Mouse (Mus musculus): Measurements from ENCODE around the gene Amz1. TPM values are rescaled to one million over a fixed set of nuclear protein-coding genes. Genes with fewer than 3 reads are reported as not detected.

Amz1 gene
- polyA plus RNA-seq, 1 experiment, result 0.14 TPM

DNA sequence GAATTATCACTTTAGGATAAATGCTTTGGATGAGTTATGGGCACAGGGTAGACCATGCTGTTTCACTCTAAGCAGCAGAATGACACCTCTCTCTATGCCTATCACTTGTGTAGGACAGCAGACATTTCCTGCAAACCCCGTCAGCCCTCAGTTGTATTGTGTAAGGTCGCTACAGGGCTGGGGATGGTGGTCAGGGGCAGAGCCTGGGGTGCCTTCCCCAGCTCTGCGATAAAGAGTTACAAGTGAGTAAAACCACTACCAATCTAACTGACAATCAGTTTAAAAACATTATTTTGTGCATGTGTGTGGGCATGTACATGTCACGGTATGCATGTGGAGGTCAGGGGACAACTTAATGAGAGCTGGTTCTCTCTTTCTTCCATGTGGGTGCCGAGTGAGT, 57.2 kb downstream of the Amz1 start:
- Histone ChIP-seq H3K36me3 (ENCODE audit: control insufficient read depth, insufficient read depth, low read length) (no peaks in the 10 kb centered on the region; the same call in 1 of the 2 replicates), H3K4me1 (ENCODE audit: control insufficient read depth, insufficient read depth, low read length) (peaks cover 2% of the 10 kb centered on the region; the same call in 1 of the 2 replicates), H3K4me3 (ENCODE audit: control insufficient read depth, low read depth, low read length) (no peak overlapping the region), H3K27ac (ENCODE audit: control insufficient read depth, insufficient read depth, low read depth, low read length) (no peak overlapping the region), H3K27me3 (ENCODE audit: control insufficient read depth, insufficient read depth, low read length) (no peaks in the 10 kb centered on the region)
- TF ChIP-seq CTCF (IDR thresholded peaks at IDR 0.05; ENCODE audit: control insufficient read depth, insufficient read depth, insufficient replicate concordance, low read depth, low read length), result no peak
- TF ChIP-seq POLR2A (IDR thresholded peaks at IDR 0.05; ENCODE audit: control insufficient read depth, low read depth, low read length), result no peak

DNA sequence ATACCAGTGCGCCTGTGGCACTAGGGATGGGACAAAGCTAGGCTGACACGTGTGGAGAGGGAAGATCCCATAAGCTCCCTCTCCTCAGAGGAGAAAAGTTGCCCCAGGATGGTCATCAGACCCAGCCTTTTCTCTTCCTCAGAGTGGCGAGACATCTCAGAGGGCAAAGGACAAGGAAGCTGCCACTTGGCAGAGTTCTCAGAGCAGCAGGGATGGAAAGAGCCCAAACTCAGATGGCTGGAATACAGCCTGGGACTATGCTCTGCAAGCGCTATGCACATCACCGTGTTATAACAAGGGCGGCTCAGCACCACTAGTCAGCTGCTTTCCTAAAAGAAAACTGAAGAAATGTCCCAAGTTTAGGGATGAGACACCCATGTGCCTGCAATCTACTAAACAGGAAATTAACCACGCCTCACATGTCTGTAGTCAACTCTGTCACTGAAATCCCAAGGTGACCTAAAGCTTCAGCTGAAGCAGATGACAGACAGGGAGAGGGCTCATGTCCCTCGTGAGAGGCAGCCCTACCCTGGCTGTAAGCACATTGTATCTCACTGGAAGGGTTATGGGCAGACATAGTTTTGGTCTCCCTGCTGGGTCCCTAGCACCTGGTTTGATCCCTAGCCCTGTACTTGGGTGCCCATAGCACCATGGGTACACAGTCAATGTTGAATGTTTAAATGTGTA, 58.1 kb downstream of the Amz1 start:
- TF ChIP-seq CTCF (IDR thresholded peaks at IDR 0.05; ENCODE audit: control insufficient read depth, insufficient read depth, insufficient replicate concordance, low read depth, low read length) (no peak), POLR2A (IDR thresholded peaks at IDR 0.05; ENCODE audit: control insufficient read depth, low read depth, low read length) (no peak)
- no peak overlapping the region for H3K27ac ChIP-seq (ENCODE audit: control insufficient read depth, insufficient read depth, low read depth, low read length)
- H3K36me3 ChIP-seq (ENCODE audit: control insufficient read depth, insufficient read depth, low read length), result no peaks in the 10 kb centered on the region; the same call in 1 of the 2 replicates
- H3K27me3 ChIP-seq (ENCODE audit: control insufficient read depth, insufficient read depth, low read length), result no peaks in the 10 kb centered on the region
- H3K4me1 ChIP-seq (ENCODE audit: control insufficient read depth, insufficient read depth, low read length), result peaks cover 5% of the 10 kb centered on the region; the same call in 1 of the 2 replicates
- no peak overlapping the region for H3K4me3 ChIP-seq (ENCODE audit: control insufficient read depth, low read depth, low read length)

DNA sequence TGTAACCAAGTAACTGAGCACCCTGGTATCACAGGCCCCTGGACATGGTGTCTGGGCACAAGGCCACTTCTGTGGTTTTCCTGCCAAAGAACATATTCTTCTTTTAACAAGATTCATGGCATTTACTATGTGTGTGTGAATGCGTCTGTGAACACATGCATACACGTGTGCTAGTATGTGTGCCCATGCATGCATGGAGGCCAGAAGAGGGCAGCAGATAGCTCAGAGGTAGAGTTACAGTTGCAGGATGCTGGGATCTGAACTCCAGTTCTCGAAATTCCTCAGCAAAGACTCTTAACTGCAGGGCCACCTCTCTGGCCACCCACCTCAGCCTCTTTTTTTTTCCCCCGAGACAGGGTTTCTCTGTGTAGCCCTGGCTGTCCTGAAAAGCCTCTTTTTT, 59.6 kb downstream of the Amz1 start:
- Histone ChIP-seq H3K4me1 (ENCODE audit: control insufficient read depth, insufficient read depth, low read length) (peaks cover 5% of the 10 kb centered on the region; the same call in 1 of the 2 replicates), H3K27ac (ENCODE audit: control insufficient read depth, insufficient read depth, low read depth, low read length) (no peak overlapping the region), H3K36me3 (ENCODE audit: control insufficient read depth, insufficient read depth, low read length) (no peaks in the 10 kb centered on the region; the same call in 1 of the 2 replicates), H3K27me3 (ENCODE audit: control insufficient read depth, insufficient read depth, low read length) (no peaks in the 10 kb centered on the region), H3K4me3 (ENCODE audit: control insufficient read depth, low read depth, low read length) (no peak overlapping the region)
- TF ChIP-seq POLR2A (IDR thresholded peaks at IDR 0.05; ENCODE audit: control insufficient read depth, low read depth, low read length) (no peak), CTCF (IDR thresholded peaks at IDR 0.05; ENCODE audit: control insufficient read depth, insufficient read depth, insufficient replicate concordance, low read depth, low read length) (no peak)

DNA sequence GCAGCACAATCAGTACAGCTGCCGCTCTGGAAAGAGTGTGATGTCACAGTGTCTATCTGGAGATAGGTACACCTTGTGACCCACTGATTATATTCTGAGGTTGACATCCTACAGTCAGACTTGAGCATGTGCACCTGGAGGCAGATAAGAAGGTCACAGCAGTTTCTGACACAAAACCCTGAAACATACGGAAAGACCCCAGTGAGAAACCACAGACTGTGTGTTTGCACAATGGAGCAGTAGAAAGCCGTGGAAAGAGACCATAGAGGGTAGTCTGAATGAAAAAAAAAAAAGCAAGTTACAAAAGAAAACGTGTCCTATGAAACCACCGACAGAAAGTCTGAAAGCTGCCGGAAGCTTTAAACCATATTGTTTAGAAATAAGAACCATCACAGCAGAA, 60.4 kb downstream of the Amz1 start:
- H3K27me3 ChIP-seq (ENCODE audit: control insufficient read depth, insufficient read depth, low read length), result no peaks in the 10 kb centered on the region
- no peaks in the 10 kb centered on the region; the same call in 1 of the 2 replicates for H3K36me3 ChIP-seq (ENCODE audit: control insufficient read depth, insufficient read depth, low read length)
- no peak overlapping the region for H3K4me3 ChIP-seq (ENCODE audit: control insufficient read depth, low read depth, low read length)
- peaks cover 5% of the 10 kb centered on the region; the same call in 1 of the 2 replicates for H3K4me1 ChIP-seq (ENCODE audit: control insufficient read depth, insufficient read depth, low read length)
- TF ChIP-seq CTCF (IDR thresholded peaks at IDR 0.05; ENCODE audit: control insufficient read depth, insufficient read depth, insufficient replicate concordance, low read depth, low read length) (no peak), POLR2A (IDR thresholded peaks at IDR 0.05; ENCODE audit: control insufficient read depth, low read depth, low read length) (no peak)
- H3K27ac ChIP-seq (ENCODE audit: control insufficient read depth, insufficient read depth, low read depth, low read length), result no peak overlapping the region

DNA sequence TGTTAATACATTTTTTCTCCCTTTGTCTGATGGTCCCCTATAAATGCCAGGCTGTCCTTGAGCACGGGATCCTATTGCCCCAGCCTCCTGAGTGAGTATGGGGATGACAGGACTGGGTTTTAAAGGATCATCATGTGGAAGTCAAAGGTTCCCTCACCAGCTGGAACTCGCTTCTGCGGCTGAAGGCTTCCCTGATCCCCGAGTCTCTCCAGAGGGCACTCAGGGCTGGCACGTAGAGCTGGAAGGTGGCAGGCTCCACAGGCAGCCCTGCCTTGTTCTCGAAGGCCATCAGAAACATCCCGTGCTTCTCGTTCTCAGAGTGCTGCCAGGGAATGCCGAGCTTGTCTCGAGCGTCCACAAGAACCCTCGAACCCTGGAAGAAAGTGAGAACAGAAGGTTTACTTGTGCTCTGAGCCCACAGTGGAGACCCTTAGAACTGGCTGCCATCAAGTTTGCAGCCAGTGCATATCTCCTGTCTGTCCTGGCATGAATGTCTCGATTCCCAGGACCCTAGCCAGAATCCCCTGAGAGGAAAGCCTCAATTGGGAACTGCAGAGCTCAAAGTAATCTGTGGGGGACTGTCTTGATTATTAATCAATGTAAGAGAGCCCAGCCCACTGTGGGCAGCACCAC, 61.4 kb downstream of the Amz1 start:
- TF ChIP-seq CTCF (IDR thresholded peaks at IDR 0.05; ENCODE audit: control insufficient read depth, insufficient read depth, insufficient replicate concordance, low read depth, low read length) (no peak), POLR2A (IDR thresholded peaks at IDR 0.05; ENCODE audit: control insufficient read depth, low read depth, low read length) (no peak)
- Histone ChIP-seq H3K27ac (ENCODE audit: control insufficient read depth, insufficient read depth, low read depth, low read length) (no peak overlapping the region), H3K27me3 (ENCODE audit: control insufficient read depth, insufficient read depth, low read length) (no peaks in the 10 kb centered on the region), H3K36me3 (ENCODE audit: control insufficient read depth, insufficient read depth, low read length) (no peaks in the 10 kb centered on the region; the same call in 1 of the 2 replicates), H3K4me3 (ENCODE audit: control insufficient read depth, low read depth, low read length) (no peak overlapping the region), H3K4me1 (ENCODE audit: control insufficient read depth, insufficient read depth, low read length) (peaks cover 5% of the 10 kb centered on the region; the same call in 1 of the 2 replicates)

DNA sequence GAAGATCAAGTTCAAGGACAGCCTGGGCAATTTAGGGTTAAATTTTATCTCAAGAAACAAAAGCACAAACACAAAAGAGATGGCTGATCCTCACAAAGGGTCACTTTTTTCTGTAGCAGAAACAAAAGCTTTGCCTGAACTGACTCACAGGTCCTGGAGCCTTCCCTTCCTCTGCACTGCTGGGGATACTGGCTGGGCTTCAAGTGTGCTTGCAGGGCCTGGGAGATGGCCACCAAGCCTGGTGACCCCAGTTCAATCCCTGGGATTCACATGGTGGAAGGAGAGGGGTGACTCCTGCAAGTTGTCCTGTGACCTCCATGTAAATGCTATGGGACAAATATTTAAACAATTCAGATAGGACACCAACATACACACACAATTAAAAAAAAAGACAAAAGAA, 65.6 kb downstream of the Amz1 start:
- Histone ChIP-seq H3K27me3 (ENCODE audit: control insufficient read depth, insufficient read depth, low read length) (no peaks in the 10 kb centered on the region), H3K36me3 (ENCODE audit: control insufficient read depth, insufficient read depth, low read length) (no peaks in the 10 kb centered on the region), H3K27ac (ENCODE audit: control insufficient read depth, insufficient read depth, low read depth, low read length) (no peak overlapping the region), H3K4me1 (ENCODE audit: control insufficient read depth, insufficient read depth, low read length) (peaks cover 5% of the 10 kb centered on the region; the same call in 1 of the 2 replicates), H3K4me3 (ENCODE audit: control insufficient read depth, low read depth, low read length) (no peak overlapping the region)
- no peak for TF ChIP-seq CTCF (IDR thresholded peaks at IDR 0.05; ENCODE audit: control insufficient read depth, insufficient read depth, insufficient replicate concordance, low read depth, low read length)
- no peak for TF ChIP-seq POLR2A (IDR thresholded peaks at IDR 0.05; ENCODE audit: control insufficient read depth, low read depth, low read length)

DNA sequence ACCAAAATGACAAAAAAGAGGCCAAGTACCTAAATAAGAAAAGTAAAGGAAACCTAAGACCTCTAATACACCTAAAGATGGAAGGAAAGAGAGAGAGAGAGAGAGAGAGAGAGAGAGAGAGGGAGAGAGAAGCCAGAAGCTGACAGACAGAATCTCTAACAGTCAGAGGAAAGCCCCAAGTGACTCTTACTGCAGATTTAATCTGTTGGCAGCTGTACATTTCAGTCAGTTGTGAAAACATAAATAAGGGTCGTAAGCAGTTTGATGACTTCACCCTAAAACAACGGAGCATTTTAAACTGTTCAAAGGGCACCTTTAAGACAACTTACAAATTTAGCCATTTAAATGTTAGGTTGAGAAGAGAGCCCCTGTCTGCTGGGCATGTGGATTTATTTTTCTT, 66.5 kb downstream of the Amz1 start:
- no peak overlapping the region for H3K27ac ChIP-seq (ENCODE audit: control insufficient read depth, insufficient read depth, low read depth, low read length)
- TF ChIP-seq POLR2A (IDR thresholded peaks at IDR 0.05; ENCODE audit: control insufficient read depth, low read depth, low read length), result no peak
- no peak for TF ChIP-seq CTCF (IDR thresholded peaks at IDR 0.05; ENCODE audit: control insufficient read depth, insufficient read depth, insufficient replicate concordance, low read depth, low read length)
- no peak overlapping the region for H3K4me3 ChIP-seq (ENCODE audit: control insufficient read depth, low read depth, low read length)
- H3K27me3 ChIP-seq (ENCODE audit: control insufficient read depth, insufficient read depth, low read length), result no peaks in the 10 kb centered on the region
- no peaks in the 10 kb centered on the region for H3K36me3 ChIP-seq (ENCODE audit: control insufficient read depth, insufficient read depth, low read length)
- peaks cover 5% of the 10 kb centered on the region; the same call in 1 of the 2 replicates for H3K4me1 ChIP-seq (ENCODE audit: control insufficient read depth, insufficient read depth, low read length)
